Mouse (Mus musculus): Measurements from ENCODE around the gene Anxa4. TPM values are rescaled to one million over a fixed set of nuclear protein-coding genes. Genes with fewer than 3 reads are reported as not detected.

The Anxa4 gene
- total RNA-seq, 2 experiments from 2014 or later, result 16.4 to 17.7 TPM

GRCm38 (mm10) chr6:86804646-86805045 is 11.3 kb upstream of the Anxa4 start:
- ATAC-seq (replicated peaks; ENCODE audit: poor library complexity, severe bottlenecking), result no peak

- ATAC-seq (replicated peaks; ENCODE audit: poor library complexity, severe bottlenecking), result no peak
These were observed 8.0 kb upstream of the Anxa4 start for GRCm38 (mm10) chr6:86801431-86801830.

- ATAC-seq (replicated peaks; ENCODE audit: poor library complexity, severe bottlenecking), result no peak
These were observed 7.1 kb upstream of the Anxa4 start for GRCm38 (mm10) chr6:86800467-86800866.

- ATAC-seq (replicated peaks; ENCODE audit: poor library complexity, severe bottlenecking), result no peak
These were observed 4.1 kb upstream of the Anxa4 start for GRCm38 (mm10) chr6:86797455-86797854.

GRCm38 (mm10) chr6:86793957-86794356 is 573 bp upstream of the Anxa4 start:
- ATAC-seq (replicated peaks; ENCODE audit: poor library complexity, severe bottlenecking), result no peak

GRCm38 (mm10) chr6:86790351-86790943 is 2.9 kb downstream of the Anxa4 start:
- no peak for ATAC-seq (replicated peaks; ENCODE audit: poor library complexity, severe bottlenecking)

GRCm38 (mm10) chr6:86788242-86788641 is 5.1 kb downstream of the Anxa4 start:
- no peak for ATAC-seq (replicated peaks; ENCODE audit: poor library complexity, severe bottlenecking)

- no peak for ATAC-seq (replicated peaks; ENCODE audit: poor library complexity, severe bottlenecking)
These were observed 6.8 kb downstream of the Anxa4 start for GRCm38 (mm10) chr6:86786545-86786944.

- ATAC-seq (replicated peaks; ENCODE audit: poor library complexity, severe bottlenecking), result peak; percentile 53
These were observed 8.6 kb downstream of the Anxa4 start for GRCm38 (mm10) chr6:86784739-86785138.

GRCm38 (mm10) chr6:86782342-86782741 is 11.0 kb downstream of the Anxa4 start:
- ATAC-seq (replicated peaks; ENCODE audit: poor library complexity, severe bottlenecking), result no peak

GRCm38 (mm10) chr6:86781361-86781957 is 11.9 kb downstream of the Anxa4 start:
- ATAC-seq (replicated peaks; ENCODE audit: poor library complexity, severe bottlenecking), result no peak

GRCm38 (mm10) chr6:86778910-86779594 is 14.3 kb downstream of the Anxa4 start:
- peak; percentile 71 for ATAC-seq (replicated peaks; ENCODE audit: poor library complexity, severe bottlenecking)

- peak; percentile 68 for ATAC-seq (replicated peaks; ENCODE audit: poor library complexity, severe bottlenecking)
These were observed 16.2 kb downstream of the Anxa4 start for GRCm38 (mm10) chr6:86777181-86777580.

GRCm38 (mm10) chr6:86776706-86777071 is 16.7 kb downstream of the Anxa4 start:
- ATAC-seq (replicated peaks; ENCODE audit: poor library complexity, severe bottlenecking), result no peak

GRCm38 (mm10) chr6:86776001-86776705 is 17.2 kb downstream of the Anxa4 start:
- no peak for ATAC-seq (replicated peaks; ENCODE audit: poor library complexity, severe bottlenecking)

GRCm38 (mm10) chr6:86774937-86775336 is 18.4 kb downstream of the Anxa4 start:
- ATAC-seq (replicated peaks; ENCODE audit: poor library complexity, severe bottlenecking), result no peak

GRCm38 (mm10) chr6:86773830-86774229 is 19.6 kb downstream of the Anxa4 start:
- ATAC-seq (replicated peaks; ENCODE audit: poor library complexity, severe bottlenecking), result no peak

GRCm38 (mm10) chr6:86772631-86773030 is 20.8 kb downstream of the Anxa4 start:
- ATAC-seq (replicated peaks; ENCODE audit: poor library complexity, severe bottlenecking), result peak; percentile 40; the same call in 1 of the 2 replicates

- no peak for ATAC-seq (replicated peaks; ENCODE audit: poor library complexity, severe bottlenecking)
These were observed 24.4 kb downstream of the Anxa4 start for GRCm38 (mm10) chr6:86768938-86769337.

GRCm38 (mm10) chr6:86768186-86768776 is 25.1 kb downstream of the Anxa4 start:
- no peak for ATAC-seq (replicated peaks; ENCODE audit: poor library complexity, severe bottlenecking)

GRCm38 (mm10) chr6:86767465-86767864 is 25.9 kb downstream of the Anxa4 start:
- no peak for ATAC-seq (replicated peaks; ENCODE audit: poor library complexity, severe bottlenecking)

All from granulocyte monocyte progenitor cell, adult 5-6 weeks (primary cell).